Mouse (Mus musculus) neural tube, embryonic 14.5 days (tissue): ENCODE measurements around the gene Bms1. TPM values are rescaled to one million over a fixed set of nuclear protein-coding genes. Genes with fewer than 3 reads are reported as not detected.

Experiments
- ATAC-seq: fragments of 200-750 bp; cut with Nextera tagmentation; 2 replicates; pipeline ENCODE4 v1.8.0; 2017; ENCODE audit warnings: low read depth, mild to moderate bottlenecking, moderate TSS enrichment, moderate library complexity
- H3K27ac ChIP-seq: fragments of 300-500 bp; sonication (generic); 2 replicates; pipeline ENCODE4 v1.5.1; 2014; ENCODE audit warnings: low read depth, mild to moderate bottlenecking, control low read depth, low read length, moderate library complexity, mixed read lengths
- H3K27me3 ChIP-seq: fragments of 300-500 bp; sonication (generic); 2 replicates; pipeline ENCODE4 v1.6.1; 2014; ENCODE audit warnings: low read length; ENCODE audit not compliant: control insufficient read depth, insufficient read depth
- H3K36me3 ChIP-seq: fragments of 300-500 bp; sonication (generic); 2 replicates; pipeline ENCODE4 v1.6.1; 2014; ENCODE audit warnings: low read length, mixed read lengths; ENCODE audit not compliant: control insufficient read depth, insufficient read depth
- H3K4me1 ChIP-seq: fragments of 300-500 bp; sonication (generic); 2 replicates; pipeline ENCODE4 v1.6.1; 2014; ENCODE audit warnings: low read length; ENCODE audit not compliant: control insufficient read depth, insufficient read depth
- H3K4me2 ChIP-seq: fragments of 300-500 bp; sonication (generic); 2 replicates; pipeline ENCODE4 v1.6.1; 2014; ENCODE audit warnings: mild to moderate bottlenecking, low read depth, low read length, control low read depth
- H3K4me3 ChIP-seq: fragments of 300-500 bp; sonication (generic); 2 replicates; pipeline ENCODE4 v1.5.1; 2014; ENCODE audit warnings: low read depth, low read length, control low read depth, mixed read lengths
- H3K9ac ChIP-seq: fragments of 300-500 bp; sonication (generic); replicated peaks from 2 replicates; pipeline ENCODE4 v1.6.1; 2014; ENCODE audit warnings: low read depth, mild to moderate bottlenecking, control low read depth, low read length, mixed read lengths
- H3K9me3 ChIP-seq: fragments of 300-500 bp; sonication (generic); 2 replicates; pipeline ENCODE4 v1.6.1; 2016; ENCODE audit warnings: low read length; ENCODE audit not compliant: control insufficient read depth
- WGBS: fragments of 180-500 bp; shearing (Covaris S2); extraction: QIAGEN DNeasy Blood & Tissue Kit; methylation state at CpG from one replicate; pipeline ENCODE4 v1.1.7; 2014; 5-methylcytosine and 5-hydroxymethylcytosine counted together
- polyA plus RNA-seq: library from polyadenylated mRNA; unstranded; fragments of >200 nt; fragmentation: Nextera tagmentation; extraction: Ambion mirVana; gene quantifications from 2 replicates; pipeline ENCODE4 v1.2.1, GENCODE M21; 2014

Bms1 gene
- 19.3 and 26.9 TPM in 2 replicates for polyA plus RNA-seq

- H3K36me3 ChIP-seq, result peaks cover 14% of the 10 kb centered on the region
- H3K9me3 ChIP-seq, result no peaks in the 10 kb centered on the region
- peak within 1 kb of the TSS; percentile 87 for H3K4me3 ChIP-seq
- 0 out of 2 replicates have a peak, but pooled peaks cover 9% of the 10 kb centered on the region for H3K4me1 ChIP-seq
- peak within 1 kb of the TSS; percentile 88 for H3K27ac ChIP-seq
- under 1% methylated on average over 67 of the region's 67 CpGs for WGBS
- peak within 1 kb of the TSS; percentile 74 for H3K9ac ChIP-seq
- no peaks in the 10 kb centered on the region for H3K27me3 ChIP-seq
- H3K4me2 ChIP-seq, result peak within 1 kb of the TSS; percentile 67
- peak; percentile 98 for ATAC-seq
Observed at GRCm38 (mm10) chr6:118419050-118419920, at the start of gene Bms1. Gene Bms1 (minus strand): TSS chr6:118419474.

GRCm38 (mm10) chr6:118462069-118462705 is 42.9 kb upstream of the Bms1 start:
- WGBS, result 81% methylated on average over 15 of the region's 15 CpGs
- Histone ChIP-seq H3K27ac (no peak overlapping the region), H3K4me1 (no peaks in the 10 kb centered on the region), H3K36me3 (peaks cover 16% of the 10 kb centered on the region), H3K4me3 (no peak overlapping the region), H3K27me3 (no peaks in the 10 kb centered on the region), H3K4me2 (no peak overlapping the region), H3K9ac (no peak overlapping the region), H3K9me3 (no peaks in the 10 kb centered on the region)
- no peak for ATAC-seq

- Histone ChIP-seq H3K36me3 (no peaks in the 10 kb centered on the region), H3K4me2 (no peak overlapping the region), H3K27ac (no peak overlapping the region), H3K9me3 (no peaks in the 10 kb centered on the region), H3K4me3 (no peak overlapping the region), H3K9ac (no peak overlapping the region), H3K4me1 (peaks cover 7% of the 10 kb centered on the region; the same call in 1 of the 2 replicates), H3K27me3 (no peaks in the 10 kb centered on the region)
- ATAC-seq, result no peak
- WGBS, result 94% methylated on average over 1 of the region's 1 CpGs
Observed at GRCm38 (mm10) chr6:118457726-118458125, 38.5 kb upstream of the Bms1 start.

GRCm38 (mm10) chr6:118455042-118455631 is 35.9 kb upstream of the Bms1 start, which contains the start of gene Zfp248:
Gene Zfp248 (minus strand): TSS chr6:118455528.
- H3K27me3 ChIP-seq, result no peaks in the 10 kb centered on the region
- peaks cover 7% of the 10 kb centered on the region; the same call in 1 of the 2 replicates for H3K4me1 ChIP-seq
- H3K9me3 ChIP-seq, result no peaks in the 10 kb centered on the region
- no peaks in the 10 kb centered on the region; the same call in 1 of the 2 replicates for H3K36me3 ChIP-seq
- ATAC-seq, result peak; percentile 99
- under 1% methylated on average over 43 of the region's 43 CpGs for WGBS
- H3K9ac ChIP-seq, result peak within 1 kb of the TSS; percentile 72
- H3K4me3 ChIP-seq, result peak within 1 kb of the TSS; percentile 59
- peak within 1 kb of the TSS; percentile 96 for H3K27ac ChIP-seq
- H3K4me2 ChIP-seq, result peak within 1 kb of the TSS; percentile 80

- peak overlapping the region; percentile 72 for H3K9ac ChIP-seq
- peak overlapping the region; percentile 59 for H3K4me3 ChIP-seq
- H3K4me1 ChIP-seq, result peaks cover 7% of the 10 kb centered on the region; the same call in 1 of the 2 replicates
- H3K27ac ChIP-seq, result peak overlapping the region; percentile 96
- H3K4me2 ChIP-seq, result peak overlapping the region; percentile 80
- no peaks in the 10 kb centered on the region for H3K9me3 ChIP-seq
- 0 out of 2 replicates have a peak, but pooled peaks have one; percentile 4 for ATAC-seq
- H3K27me3 ChIP-seq, result no peaks in the 10 kb centered on the region
- 49% methylated on average over 8 of the region's 8 CpGs for WGBS
- no peaks in the 10 kb centered on the region; the same call in 1 of the 2 replicates for H3K36me3 ChIP-seq
Observed at GRCm38 (mm10) chr6:118454452-118454851, 35.2 kb upstream of the Bms1 start.

- no peak overlapping the region for H3K4me2 ChIP-seq
- no peak for ATAC-seq
- 84% methylated on average over 4 of the region's 4 CpGs for WGBS
- no peaks in the 10 kb centered on the region for H3K4me1 ChIP-seq
- no peaks in the 10 kb centered on the region for H3K27me3 ChIP-seq
- H3K36me3 ChIP-seq, result peaks cover 34% of the 10 kb centered on the region
- peaks cover 3% of the 10 kb centered on the region; the same call in 1 of the 2 replicates for H3K9me3 ChIP-seq
- H3K27ac ChIP-seq, result no peak overlapping the region
- H3K4me3 ChIP-seq, result no peak overlapping the region
- no peak overlapping the region for H3K9ac ChIP-seq
Observed at GRCm38 (mm10) chr6:118431502-118431901, 12.2 kb upstream of the Bms1 start.

- no peak for ATAC-seq
- peaks cover 29% of the 10 kb centered on the region for H3K36me3 ChIP-seq
- WGBS, result 97% methylated on average over 1 of the region's 1 CpGs
Observed at GRCm38 (mm10) chr6:118426666-118427065, 7.4 kb upstream of the Bms1 start.

GRCm38 (mm10) chr6:118410428-118410827 is 8.8 kb downstream of the Bms1 start:
- 76% methylated on average over 1 of the region's 1 CpGs for WGBS
- H3K36me3 ChIP-seq, result peaks cover 53% of the 10 kb centered on the region
- H3K27me3 ChIP-seq, result no peaks in the 10 kb centered on the region
- H3K4me3 ChIP-seq, result no peak overlapping the region
- no peak for ATAC-seq
- H3K27ac ChIP-seq, result no peak overlapping the region
- H3K4me1 ChIP-seq, result no peaks in the 10 kb centered on the region
- H3K4me2 ChIP-seq, result no peak overlapping the region
- no peaks in the 10 kb centered on the region for H3K9me3 ChIP-seq
- no peak overlapping the region for H3K9ac ChIP-seq

More at GRCm38 (mm10) chr6:118426666-118427065, 7.4 kb upstream of the Bms1 start:
- Histone ChIP-seq H3K27me3 (no peaks in the 10 kb centered on the region), H3K4me1 (no peaks in the 10 kb centered on the region), H3K4me2 (no peak overlapping the region), H3K9ac (no peak overlapping the region), H3K4me3 (no peak overlapping the region), H3K9me3 (peaks cover 3% of the 10 kb centered on the region; the same call in 1 of the 2 replicates), H3K27ac (no peak overlapping the region)
